Mouse (Mus musculus): Measurements from ENCODE around the gene Sema4b. TPM values are rescaled to one million over a fixed set of nuclear protein-coding genes. Genes with fewer than 3 reads are reported as not detected.
A peak's percentile ranks its signal among the peaks of the same experiment; 100 is the strongest.

Sema4b gene
- polyA plus RNA-seq, 1 experiment from 2014 or later: 8.3 TPM

DNA sequence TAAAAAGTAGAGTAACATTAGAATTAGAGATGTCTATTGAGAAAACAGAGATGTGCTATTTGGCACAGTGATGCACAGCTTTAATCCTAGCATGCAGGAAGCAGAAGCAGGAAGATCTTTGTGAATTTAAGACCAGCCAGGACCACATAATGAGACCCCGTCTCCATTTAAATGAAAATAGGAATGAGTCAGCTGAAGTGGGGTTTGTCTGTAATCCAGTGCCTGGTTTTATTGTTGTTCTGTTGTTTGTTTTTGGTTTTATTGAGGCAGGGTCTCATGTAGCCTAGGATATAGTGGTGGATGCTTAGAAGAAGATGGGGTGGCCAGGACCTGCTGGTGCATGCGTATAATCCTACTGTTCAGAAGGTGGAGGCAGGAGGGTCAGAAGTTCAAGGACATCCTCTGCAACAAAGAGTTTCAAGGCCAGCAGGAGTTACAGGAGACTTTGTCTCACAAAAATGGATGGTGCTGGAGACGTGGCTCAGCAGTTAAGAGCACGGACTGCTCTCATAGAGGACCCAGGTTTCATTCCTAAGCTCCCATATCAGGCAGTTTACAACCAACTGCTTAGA lies 34.6 kb downstream of the Sema4b start:
- ATAC-seq (ENCODE audit: insufficient number of reproducible peaks, low FRiP score, low TSS enrichment, low read depth) (no peak), DNase-seq (ENCODE audit: low spot score) (no peak)
- Histone ChIP-seq H3K4me1 (ENCODE audit: control insufficient read depth, insufficient read depth, low read length) (no peaks in the 10 kb centered on the region), H3K4me3 (ENCODE audit: low read depth, low read length) (no peak overlapping the region), H3K36me3 (ENCODE audit: control insufficient read depth, insufficient read depth, low read length) (peaks cover 22% of the 10 kb centered on the region), H3K27ac (replicated peaks; ENCODE audit: low read depth, low read length) (no peak overlapping the region), H3K27me3 (ENCODE audit: control insufficient read depth, insufficient read depth, low read length) (no peaks in the 10 kb centered on the region), H3K9ac (ENCODE audit: low read length) (no peak overlapping the region), H3K9me3 (ENCODE audit: control insufficient read depth, low read length) (no peaks in the 10 kb centered on the region), H3K4me2 (ENCODE audit: low read depth, severe bottlenecking) (no peak overlapping the region)
- WGBS: 90% methylated on average over 4 of the region's 4 CpGs

- Histone ChIP-seq H3K4me2 (ENCODE audit: low read depth, severe bottlenecking) (no peak overlapping the region), H3K4me1 (ENCODE audit: control insufficient read depth, insufficient read depth, low read length) (0 out of 2 replicates have a peak, but pooled peaks cover 2% of the 10 kb centered on the region), H3K27ac (replicated peaks; ENCODE audit: low read depth, low read length) (no peak overlapping the region), H3K36me3 (ENCODE audit: control insufficient read depth, insufficient read depth, low read length) (peaks cover 10% of the 10 kb centered on the region), H3K4me3 (ENCODE audit: low read depth, low read length) (no peak overlapping the region), H3K9ac (ENCODE audit: low read length) (no peak overlapping the region), H3K9me3 (ENCODE audit: control insufficient read depth, low read length) (no peaks in the 10 kb centered on the region), H3K27me3 (ENCODE audit: control insufficient read depth, insufficient read depth, low read length) (no peaks in the 10 kb centered on the region)
- WGBS: 93% methylated on average over 4 of the region's 4 CpGs
- no peak for ATAC-seq (ENCODE audit: insufficient number of reproducible peaks, low FRiP score, low TSS enrichment, low read depth)
- DNase-seq (ENCODE audit: low spot score): no peak
Measured at GRCm38 (mm10) chr7:80227065-80227464, 40.4 kb downstream of the Sema4b start.

DNA sequence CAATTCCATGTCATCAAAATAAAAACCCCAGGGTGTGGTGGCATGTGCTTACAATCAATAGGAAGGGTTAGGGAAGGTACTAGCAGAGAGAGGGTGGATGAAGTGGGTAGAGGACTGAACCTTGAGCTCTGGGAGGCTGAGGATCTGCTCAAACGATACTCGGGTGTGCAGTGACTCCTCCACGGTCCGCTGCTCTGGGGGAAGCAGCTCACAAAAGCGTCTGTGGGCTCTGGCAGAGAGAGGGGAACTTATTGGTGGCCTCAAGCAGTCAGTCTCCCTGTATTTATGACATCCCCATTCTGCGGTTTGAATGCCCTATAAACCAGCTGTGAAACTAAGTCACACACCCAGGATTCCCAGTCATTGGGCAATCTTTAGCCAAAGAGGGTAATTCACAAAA lies 43.6 kb downstream of the Sema4b start:
- Histone ChIP-seq H3K4me1 (ENCODE audit: control insufficient read depth, insufficient read depth, low read length) (0 out of 2 replicates have a peak, but pooled peaks cover 8% of the 10 kb centered on the region), H3K36me3 (ENCODE audit: control insufficient read depth, insufficient read depth, low read length) (peaks cover 2% of the 10 kb centered on the region; the same call in 1 of the 2 replicates), H3K4me2 (ENCODE audit: low read depth, severe bottlenecking) (no peak overlapping the region), H3K9ac (ENCODE audit: low read length) (no peak overlapping the region), H3K9me3 (ENCODE audit: control insufficient read depth, low read length) (no peaks in the 10 kb centered on the region), H3K27ac (replicated peaks; ENCODE audit: low read depth, low read length) (no peak overlapping the region), H3K4me3 (ENCODE audit: low read depth, low read length) (no peak overlapping the region), H3K27me3 (ENCODE audit: control insufficient read depth, insufficient read depth, low read length) (no peaks in the 10 kb centered on the region)
- 64% methylated on average over 6 of the region's 6 CpGs for WGBS
- DNase-seq (ENCODE audit: low spot score): no peak
- ATAC-seq (ENCODE audit: insufficient number of reproducible peaks, low FRiP score, low TSS enrichment, low read depth): no peak

GRCm38 (mm10) chr7:80231971-80232488 lies 45.4 kb downstream of the Sema4b start:
- Histone ChIP-seq H3K4me1 (ENCODE audit: control insufficient read depth, insufficient read depth, low read length) (0 out of 2 replicates have a peak, but pooled peaks cover 8% of the 10 kb centered on the region), H3K4me2 (ENCODE audit: low read depth, severe bottlenecking) (peak overlapping the region; percentile 75), H3K4me3 (ENCODE audit: low read depth, low read length) (peak overlapping the region; percentile 59), H3K36me3 (ENCODE audit: control insufficient read depth, insufficient read depth, low read length) (no peaks in the 10 kb centered on the region; the same call in 1 of the 2 replicates), H3K9me3 (ENCODE audit: control insufficient read depth, low read length) (no peaks in the 10 kb centered on the region), H3K27ac (replicated peaks; ENCODE audit: low read depth, low read length) (no peak overlapping the region), H3K27me3 (ENCODE audit: control insufficient read depth, insufficient read depth, low read length) (no peaks in the 10 kb centered on the region), H3K9ac (ENCODE audit: low read length) (peak overlapping the region; percentile 51; the same call in 1 of the 2 replicates)
- no peak for DNase-seq (ENCODE audit: low spot score)
- peak; percentile 44 for ATAC-seq (ENCODE audit: insufficient number of reproducible peaks, low FRiP score, low TSS enrichment, low read depth)
- WGBS: under 1% methylated on average over 29 of the region's 29 CpGs

GRCm38 (mm10) chr7:80232489-80233029 lies 45.9 kb downstream of the Sema4b start, which contains the start of the genes Cib1 and Gdpgp1:
Gene Cib1, minus strand, starts transcription at chr7:80232813.
Gene Gdpgp1, plus strand, starts transcription at chr7:80232865.
- WGBS: under 1% methylated on average over 51 of the region's 56 CpGs
- no peaks in the 10 kb centered on the region; the same call in 1 of the 2 replicates for H3K36me3 ChIP-seq (ENCODE audit: control insufficient read depth, insufficient read depth, low read length)
- peak within 1 kb of the TSS; percentile 51; the same call in 1 of the 2 replicates for H3K9ac ChIP-seq (ENCODE audit: low read length)
- no peaks in the 10 kb centered on the region for H3K27me3 ChIP-seq (ENCODE audit: control insufficient read depth, insufficient read depth, low read length)
- peak within 1 kb of the TSS; percentile 75 for H3K4me2 ChIP-seq (ENCODE audit: low read depth, severe bottlenecking)
- peak; percentile 97 for DNase-seq (ENCODE audit: low spot score)
- H3K27ac ChIP-seq (replicated peaks; ENCODE audit: low read depth, low read length): no peak within 1 kb of the TSS
- no peaks in the 10 kb centered on the region for H3K9me3 ChIP-seq (ENCODE audit: control insufficient read depth, low read length)
- H3K4me3 ChIP-seq (ENCODE audit: low read depth, low read length): peak within 1 kb of the TSS; percentile 59
- 0 out of 2 replicates have a peak, but pooled peaks cover 8% of the 10 kb centered on the region for H3K4me1 ChIP-seq (ENCODE audit: control insufficient read depth, insufficient read depth, low read length)
- ATAC-seq (ENCODE audit: insufficient number of reproducible peaks, low FRiP score, low TSS enrichment, low read depth): peak; percentile 98

GRCm38 (mm10) chr7:80233799-80234198 lies 47.2 kb downstream of the Sema4b start:
- 80% methylated on average over 9 of the region's 9 CpGs for WGBS
- ATAC-seq (ENCODE audit: insufficient number of reproducible peaks, low FRiP score, low TSS enrichment, low read depth) (no peak), DNase-seq (ENCODE audit: low spot score) (no peak)
- Histone ChIP-seq H3K27ac (replicated peaks; ENCODE audit: low read depth, low read length) (no peak overlapping the region), H3K9ac (ENCODE audit: low read length) (no peak overlapping the region), H3K36me3 (ENCODE audit: control insufficient read depth, insufficient read depth, low read length) (peaks cover 5% of the 10 kb centered on the region; the same call in 1 of the 2 replicates), H3K9me3 (ENCODE audit: control insufficient read depth, low read length) (no peaks in the 10 kb centered on the region), H3K4me3 (ENCODE audit: low read depth, low read length) (no peak overlapping the region), H3K27me3 (ENCODE audit: control insufficient read depth, insufficient read depth, low read length) (no peaks in the 10 kb centered on the region), H3K4me1 (ENCODE audit: control insufficient read depth, insufficient read depth, low read length) (0 out of 2 replicates have a peak, but pooled peaks cover 8% of the 10 kb centered on the region), H3K4me2 (ENCODE audit: low read depth, severe bottlenecking) (peak overlapping the region; percentile 8; the same call in 1 of the 2 replicates)

DNA sequence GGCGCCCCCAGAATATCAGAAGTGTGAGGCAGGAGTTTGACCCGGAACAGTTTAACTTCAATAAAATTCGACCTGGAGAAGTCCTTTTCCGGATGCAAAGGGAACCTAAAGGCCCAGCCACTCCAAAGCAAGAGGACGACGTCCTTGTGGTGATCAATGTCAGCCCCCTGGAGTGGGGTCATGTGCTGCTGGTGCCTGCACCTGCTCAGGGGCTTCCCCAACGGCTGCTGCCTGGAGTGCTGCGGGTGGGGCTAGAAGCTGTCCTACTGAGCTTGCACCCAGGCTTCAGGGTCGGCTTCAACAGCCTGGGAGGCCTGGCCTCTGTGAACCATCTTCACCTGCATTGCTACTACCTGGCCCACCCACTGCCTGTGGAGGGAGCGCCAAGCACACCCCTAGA lies 51.9 kb downstream of the Sema4b start:
- no peak overlapping the region for H3K27ac ChIP-seq (replicated peaks; ENCODE audit: low read depth, low read length)
- peaks cover 6% of the 10 kb centered on the region; the same call in 1 of the 2 replicates for H3K36me3 ChIP-seq (ENCODE audit: control insufficient read depth, insufficient read depth, low read length)
- no peaks in the 10 kb centered on the region for H3K27me3 ChIP-seq (ENCODE audit: control insufficient read depth, insufficient read depth, low read length)
- DNase-seq (ENCODE audit: low spot score) (no peak), ATAC-seq (ENCODE audit: insufficient number of reproducible peaks, low FRiP score, low TSS enrichment, low read depth) (no peak)
- H3K4me3 ChIP-seq (ENCODE audit: low read depth, low read length): no peak overlapping the region
- H3K9me3 ChIP-seq (ENCODE audit: control insufficient read depth, low read length): no peaks in the 10 kb centered on the region
- 85% methylated on average over 10 of the region's 10 CpGs for WGBS
- H3K9ac ChIP-seq (ENCODE audit: low read length): no peak overlapping the region
- 0 out of 2 replicates have a peak, but pooled peaks cover 4% of the 10 kb centered on the region for H3K4me1 ChIP-seq (ENCODE audit: control insufficient read depth, insufficient read depth, low read length)
- H3K4me2 ChIP-seq (ENCODE audit: low read depth, severe bottlenecking): no peak overlapping the region

GRCm38 (mm10) chr7:80241661-80242060 lies 55.0 kb downstream of the Sema4b start:
- no peak for DNase-seq (ENCODE audit: low spot score)
- no peak for ATAC-seq (ENCODE audit: insufficient number of reproducible peaks, low FRiP score, low TSS enrichment, low read depth)
- no peaks in the 10 kb centered on the region for H3K9me3 ChIP-seq (ENCODE audit: control insufficient read depth, low read length)

More at GRCm38 (mm10) chr7:80241661-80242060, 55.0 kb downstream of the Sema4b start:
- Histone ChIP-seq H3K4me1 (ENCODE audit: control insufficient read depth, insufficient read depth, low read length) (no peaks in the 10 kb centered on the region), H3K27ac (replicated peaks; ENCODE audit: low read depth, low read length) (no peak overlapping the region), H3K4me3 (ENCODE audit: low read depth, low read length) (no peak overlapping the region), H3K36me3 (ENCODE audit: control insufficient read depth, insufficient read depth, low read length) (peaks cover 6% of the 10 kb centered on the region; the same call in 1 of the 2 replicates), H3K4me2 (ENCODE audit: low read depth, severe bottlenecking) (no peak overlapping the region), H3K27me3 (ENCODE audit: control insufficient read depth, insufficient read depth, low read length) (no peaks in the 10 kb centered on the region), H3K9ac (ENCODE audit: low read length) (no peak overlapping the region)
- 81% methylated on average over 4 of the region's 4 CpGs for WGBS

All from limb, embryonic 11.5 days (tissue).